Comparison of ENCODE assay signal across 25 mouse cellular contexts in the genomic region with DNA sequence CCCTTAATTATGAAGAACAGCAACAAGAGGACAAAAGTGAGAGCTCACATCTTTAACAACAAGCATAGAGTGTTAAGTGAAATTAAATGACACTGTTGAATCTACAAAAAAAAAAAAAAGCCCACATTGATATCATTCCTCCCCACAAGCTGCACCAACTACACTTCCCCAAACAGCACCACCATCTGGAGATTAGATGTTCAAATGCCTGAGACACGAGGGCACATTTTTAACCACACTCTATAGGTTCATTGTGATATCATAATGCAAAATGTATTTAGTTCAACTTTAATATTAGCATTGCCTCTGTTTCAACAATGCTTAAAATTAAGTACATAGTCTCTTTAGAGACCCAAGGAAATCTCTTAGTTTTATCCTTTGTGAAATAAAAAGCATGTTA.
"Had no signal": no experiment of that assay in that cellular context is flagged by ENCODE, and none has a peak within 500 bp of the region (broad histone marks: within the 10 kb centered on the region; RNA-seq: fewer than 3 reads in every experiment).

No protein-coding gene starts in this region.

- DNase-seq: cerebellum, adult 9-10 months; cerebellum, adult 9-11 months; cerebellum, postnatal 10 days; cerebellum, postnatal 14 days; cerebellum, postnatal 25 days; cerebellum, postnatal 36 days; embryo, embryonic 11 days; forebrain, postnatal 0 days; gastrocnemius, adult 2 months; gastrocnemius, postnatal 10 days; gastrocnemius, postnatal 14 days; gastrocnemius, postnatal 25 days; gastrocnemius, postnatal 36 days; heart, adult 11 months; heart, adult 18-20 months; heart, adult 2 months had no signal

- H3K36me3 ChIP-seq: embryonic facial prominence, embryonic 10.5 days; embryonic facial prominence, embryonic 12.5 days; embryonic facial prominence, embryonic 13.5 days; embryonic facial prominence, embryonic 15.5 days; forebrain, embryonic 10.5 days; forebrain, embryonic 12.5 days; forebrain, embryonic 15.5 days had no signal

- H3K9me3 ChIP-seq: embryonic facial prominence, embryonic 10.5 days; embryonic facial prominence, embryonic 12.5 days; embryonic facial prominence, embryonic 13.5 days; embryonic facial prominence, embryonic 15.5 days; forebrain, embryonic 10.5 days; forebrain, embryonic 12.5 days; forebrain, embryonic 13.5 days; forebrain, embryonic 15.5 days had no signal

- H3K4me3 ChIP-seq: embryonic facial prominence, embryonic 10.5 days; embryonic facial prominence, embryonic 12.5 days; embryonic facial prominence, embryonic 13.5 days; embryonic facial prominence, embryonic 15.5 days; erythroblast, embryonic 14.5 days; forebrain, embryonic 10.5 days; forebrain, embryonic 12.5 days; forebrain, embryonic 13.5 days; forebrain, embryonic 15.5 days; gastrocnemius, adult 2 months; heart, adult 2 months had no signal

- H3K9ac ChIP-seq: embryonic facial prominence, embryonic 12.5 days; embryonic facial prominence, embryonic 13.5 days; embryonic facial prominence, embryonic 15.5 days; forebrain, embryonic 12.5 days; forebrain, embryonic 13.5 days; forebrain, embryonic 15.5 days; forebrain, postnatal 0 days had no signal

- H3K27me3 ChIP-seq: embryonic facial prominence, embryonic 12.5 days; embryonic facial prominence, embryonic 13.5 days; embryonic facial prominence, embryonic 15.5 days; forebrain, embryonic 12.5 days; forebrain, embryonic 13.5 days; forebrain, embryonic 15.5 days had no signal

- H3K4me1 ChIP-seq: embryonic facial prominence, embryonic 10.5 days; embryonic facial prominence, embryonic 12.5 days; embryonic facial prominence, embryonic 13.5 days; embryonic facial prominence, embryonic 15.5 days; forebrain, embryonic 10.5 days; forebrain, embryonic 12.5 days; forebrain, embryonic 13.5 days; forebrain, embryonic 15.5 days had no signal

- H3K27ac ChIP-seq: embryonic facial prominence, embryonic 10.5 days; embryonic facial prominence, embryonic 12.5 days; embryonic facial prominence, embryonic 13.5 days; embryonic facial prominence, embryonic 15.5 days; forebrain, embryonic 10.5 days; forebrain, embryonic 12.5 days; forebrain, embryonic 13.5 days; forebrain, embryonic 15.5 days; gastrocnemius, adult 2 months; heart, adult 2 months had no signal
